Mouse (Mus musculus) sigmoid colon, adult 10 weeks (tissue): ENCODE measurements around the gene Raet1d. TPM values are rescaled to one million over a fixed set of nuclear protein-coding genes. Genes with fewer than 3 reads are reported as not detected.

Experiments
- polyA plus RNA-seq: library from polyadenylated mRNA; stranded (reverse); fragments of 350-450 nt; fragmentation: Illumina TruSeq; extraction: RNeasy Lipid Tissue Mini Kit (QIAGEN cat#74804); gene quantifications from one replicate; pipeline ENCODE4 v1.2.3, GENCODE M21; 2014; ENCODE audit warnings: low read depth, low replicate concordance

Gene Raet1d
- polyA plus RNA-seq = 0.35 TPM

GRCm38 (mm10) chr10:22360252-22360651 is at the start of gene Raet1d:
Gene Raet1d, plus strand, starts transcription at chr10:22360552.

Other genes starting within 250 kb of the Raet1d start
- gene E030030I06Rik, start 211.3 kb upstream of the Raet1d start, polyA plus RNA-seq = 5.6 TPM
- gene Raet1e, start 202.0 kb upstream of the Raet1d start, polyA plus RNA-seq = 27.8 TPM
- not detected for gene H60b, start 202.0 kb upstream of the Raet1d start, polyA plus RNA-seq